Mouse (Mus musculus) megakaryocyte, adult 5-6 weeks (primary cell): Measurements from ENCODE around the gene Ksr1. TPM values are rescaled to one million over a fixed set of nuclear protein-coding genes. Genes with fewer than 3 reads are reported as not detected.

ENCODE experiments used
- ATAC-seq: 2 replicates; pipeline ENCODE4 v1.8.0; 2016; ENCODE audit warnings: mild to moderate bottlenecking, inconsistent platforms; ENCODE audit not compliant: poor library complexity, severe bottlenecking
- total RNA-seq, 2 experiments: library from RNA; stranded (forward) in 1 of 2; stranded (reverse) in 1 of 2; fragments of 153-499, 151-499 nt in 1 of 2; fragments of 221-1000, 200-1000 nt in 1 of 2; gene quantifications; 2 replicates each; pipeline versions ENCODE4 v1.2.3 to v1.2.4; 2015 to 2017

Gene Ksr1
- total RNA-seq, 2 experiments from 2014 or later: 6.4 to 10.8 TPM

DNA sequence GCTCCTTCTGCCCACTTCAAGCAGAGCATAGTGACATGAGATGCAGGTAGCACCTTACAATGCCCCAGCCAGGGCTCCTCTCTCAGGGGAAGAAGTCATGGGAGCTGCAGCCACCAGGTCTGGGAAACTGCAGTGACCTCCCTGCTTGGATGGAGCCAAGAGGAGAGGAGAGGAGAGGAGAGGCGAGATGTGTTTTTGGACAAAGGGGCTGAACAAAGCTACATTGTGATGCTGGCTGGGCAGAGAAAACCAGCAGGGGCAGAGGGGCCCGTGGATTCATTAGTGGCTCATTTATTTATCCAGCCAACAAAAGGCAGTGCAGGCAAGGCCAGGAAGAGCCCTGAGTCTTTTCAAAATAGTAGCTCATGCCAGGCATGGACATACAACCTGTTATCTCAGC is 50.5 kb downstream of the Ksr1 start:
- ATAC-seq: no peak

- no peak for ATAC-seq
Measured at GRCm38 (mm10) chr11:79094727-79095126, 51.5 kb downstream of the Ksr1 start.

GRCm38 (mm10) chr11:79093986-79094695 is 52.1 kb downstream of the Ksr1 start:
- no peak for ATAC-seq

DNA sequence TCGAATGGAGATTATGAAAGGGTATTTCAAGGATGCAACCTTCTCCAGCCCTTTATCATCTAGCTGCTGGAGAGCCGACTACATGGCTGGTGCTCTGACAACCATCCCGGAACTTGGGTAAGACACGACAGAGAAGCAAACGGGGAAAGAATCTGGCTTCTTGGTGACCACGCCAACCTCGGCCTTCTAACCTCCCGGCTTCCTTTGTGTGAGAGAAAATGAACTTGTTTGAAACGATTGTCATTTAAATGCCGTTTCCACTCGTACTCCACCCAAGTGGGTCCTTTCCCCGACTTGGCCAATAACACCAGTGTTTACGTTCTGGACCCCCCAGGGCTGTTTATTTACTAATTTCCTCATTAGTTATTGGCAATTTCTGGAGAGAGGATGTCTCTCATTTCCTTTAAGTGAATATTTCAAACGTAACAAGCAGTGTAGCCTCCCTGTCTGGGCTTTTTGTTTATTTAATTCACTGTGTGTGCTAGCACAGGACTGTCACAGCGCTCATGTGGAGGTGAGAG is 52.8 kb downstream of the Ksr1 start:
- ATAC-seq: no peak

GRCm38 (mm10) chr11:79092802-79093201 is 53.4 kb downstream of the Ksr1 start:
- ATAC-seq: no peak; the same call in 1 of the 2 replicates

GRCm38 (mm10) chr11:79092245-79092644 is 54.0 kb downstream of the Ksr1 start:
- ATAC-seq: no peak

DNA sequence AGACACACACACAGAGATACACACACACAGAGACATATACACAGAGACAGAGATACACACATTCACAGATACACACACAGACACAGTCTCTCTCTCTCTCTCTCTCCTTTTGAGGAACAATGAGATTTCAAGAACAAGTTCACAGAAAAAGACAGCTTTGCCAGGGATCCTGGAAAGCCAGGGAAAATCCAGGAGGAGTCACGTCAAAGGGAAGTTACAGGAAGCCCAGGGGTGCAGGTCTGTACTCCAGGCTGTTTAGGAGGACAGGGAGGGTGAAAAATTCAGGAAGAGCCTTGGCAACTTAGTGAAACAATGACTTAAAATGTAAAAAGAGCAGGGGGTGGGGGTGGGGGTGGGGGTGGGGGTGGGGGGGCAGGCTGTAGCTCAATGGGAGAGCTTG is 56.5 kb downstream of the Ksr1 start:
- no peak for ATAC-seq

GRCm38 (mm10) chr11:79089027-79089426 is 57.2 kb downstream of the Ksr1 start:
- ATAC-seq: no peak

- ATAC-seq: peak; percentile 48
Measured at GRCm38 (mm10) chr11:79088325-79088724, 57.9 kb downstream of the Ksr1 start.

- ATAC-seq: peak; percentile 65
Measured at GRCm38 (mm10) chr11:79087731-79088311, 58.4 kb downstream of the Ksr1 start.

DNA sequence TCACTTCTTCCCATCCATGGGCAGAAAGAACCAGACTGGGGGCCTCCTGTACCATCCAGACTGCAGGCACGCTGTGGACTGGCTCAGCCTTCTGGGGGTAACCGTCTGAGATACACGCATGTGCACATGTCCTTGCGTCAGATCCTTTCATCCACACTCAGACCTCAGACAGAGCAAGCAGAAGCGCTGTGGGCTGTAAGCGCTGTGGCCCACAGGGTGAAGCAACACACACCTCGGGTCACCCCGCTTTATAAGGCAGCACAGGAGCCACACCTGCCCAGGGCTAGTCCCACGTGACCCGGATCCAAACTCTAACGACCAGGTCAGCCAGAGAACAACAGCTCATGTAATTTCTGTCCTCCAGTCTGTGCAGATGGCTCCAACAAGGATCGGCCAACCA is 59.4 kb downstream of the Ksr1 start:
- peak; percentile 78 for ATAC-seq

DNA sequence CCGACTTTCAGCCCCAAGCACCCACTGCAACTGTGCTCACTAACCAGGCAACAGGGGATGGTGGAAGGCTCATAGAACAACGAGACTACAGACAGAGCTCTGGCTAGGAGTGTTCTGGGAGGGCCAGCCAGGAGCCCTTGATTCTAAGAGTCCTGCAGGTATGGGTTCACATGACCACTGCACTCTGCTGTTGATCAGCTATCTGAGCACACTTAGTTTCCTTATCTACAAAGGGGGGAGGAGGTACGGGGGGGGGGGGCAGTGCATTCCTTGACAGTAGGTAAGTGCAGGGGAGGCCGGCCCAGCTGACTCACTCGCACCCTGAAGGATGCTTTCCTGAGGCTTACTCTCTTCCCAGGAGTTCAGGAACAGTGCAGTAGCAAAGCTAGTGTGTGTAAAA is 61.1 kb downstream of the Ksr1 start:
- no peak for ATAC-seq

- no peak for ATAC-seq
Measured at GRCm38 (mm10) chr11:79083018-79083441, 63.2 kb downstream of the Ksr1 start.

- no peak for ATAC-seq
Measured at GRCm38 (mm10) chr11:79080965-79081891, 65.0 kb downstream of the Ksr1 start.

DNA sequence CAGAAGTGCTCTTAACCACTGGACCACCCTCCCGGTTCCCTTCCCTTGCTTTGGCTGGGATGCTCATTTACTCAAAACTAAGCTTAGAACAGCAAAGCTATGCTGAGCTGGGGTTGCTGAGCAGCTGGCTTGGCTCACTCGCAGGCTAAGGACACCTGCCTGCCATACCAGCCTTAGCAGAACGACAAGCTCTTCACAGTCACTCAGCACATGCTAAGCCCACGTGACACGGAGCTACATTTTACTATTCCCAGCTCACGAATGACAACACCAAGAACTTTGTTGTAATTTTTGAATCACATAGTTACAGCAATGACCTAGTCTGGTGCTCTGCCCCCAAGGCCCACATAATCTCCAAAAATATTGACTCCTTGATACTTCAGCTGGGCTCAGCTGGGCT is 66.1 kb downstream of the Ksr1 start:
- ATAC-seq: no peak

DNA sequence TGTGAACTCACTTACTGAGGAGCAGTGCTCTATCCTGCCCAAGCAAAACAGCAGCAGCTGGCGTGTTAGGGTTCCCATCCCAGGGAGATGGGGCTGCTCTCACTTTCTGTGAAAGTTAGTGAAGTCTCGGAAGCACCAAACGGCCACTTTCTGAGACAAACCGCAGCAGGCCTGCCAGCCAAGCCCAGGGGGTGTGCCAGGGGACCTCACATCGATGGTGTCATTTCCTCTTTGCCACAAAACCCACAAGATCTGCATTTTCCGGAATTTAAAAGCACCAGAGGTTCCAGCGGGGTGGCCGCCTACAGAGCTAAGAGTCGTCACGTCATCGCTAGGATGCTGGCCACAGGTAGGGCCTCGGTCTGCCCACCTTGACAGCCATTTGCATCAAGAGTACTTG is 69.7 kb downstream of the Ksr1 start:
- peak; percentile 92 for ATAC-seq

DNA sequence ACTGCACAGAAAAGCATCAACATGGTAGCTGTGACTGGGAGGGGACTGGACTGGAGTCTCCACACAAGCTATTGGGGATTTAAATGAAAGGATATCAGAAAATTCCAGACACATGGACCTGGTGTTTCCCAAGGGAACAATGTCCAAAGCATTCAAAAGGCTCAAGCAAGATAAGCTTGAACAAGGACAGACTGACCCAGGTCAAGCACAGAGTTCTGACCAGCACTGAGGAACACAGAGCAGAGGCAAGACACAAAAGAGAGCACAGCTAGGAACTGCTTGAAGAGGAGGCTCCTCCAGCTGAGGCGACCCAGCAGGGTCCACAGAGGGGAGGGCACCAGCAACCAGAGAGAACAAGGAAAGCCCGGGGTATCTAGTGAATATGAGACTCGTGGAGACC is 71.2 kb downstream of the Ksr1 start:
- no peak for ATAC-seq

DNA sequence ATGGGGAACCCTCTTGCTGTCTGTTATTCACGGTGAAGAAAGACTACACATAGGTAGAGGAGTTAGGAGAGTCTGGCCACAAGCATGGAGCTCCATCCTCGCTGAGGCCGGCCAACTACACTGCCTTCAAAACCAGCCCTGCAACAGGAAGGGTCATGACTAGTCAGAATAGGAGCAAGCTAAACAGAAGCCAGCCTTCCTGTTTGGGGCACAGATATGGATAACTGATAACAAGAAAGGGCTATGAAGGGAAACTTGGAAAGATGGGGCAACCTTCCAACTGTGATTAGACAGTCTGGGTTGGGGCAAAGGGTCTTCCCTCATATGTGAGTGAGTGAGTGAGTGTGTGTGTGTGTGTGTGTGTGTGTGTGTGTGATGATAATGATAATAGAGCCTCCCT is 71.6 kb downstream of the Ksr1 start:
- no peak for ATAC-seq

- no peak for ATAC-seq
Measured at GRCm38 (mm10) chr11:79073583-79073982, 72.6 kb downstream of the Ksr1 start.

DNA sequence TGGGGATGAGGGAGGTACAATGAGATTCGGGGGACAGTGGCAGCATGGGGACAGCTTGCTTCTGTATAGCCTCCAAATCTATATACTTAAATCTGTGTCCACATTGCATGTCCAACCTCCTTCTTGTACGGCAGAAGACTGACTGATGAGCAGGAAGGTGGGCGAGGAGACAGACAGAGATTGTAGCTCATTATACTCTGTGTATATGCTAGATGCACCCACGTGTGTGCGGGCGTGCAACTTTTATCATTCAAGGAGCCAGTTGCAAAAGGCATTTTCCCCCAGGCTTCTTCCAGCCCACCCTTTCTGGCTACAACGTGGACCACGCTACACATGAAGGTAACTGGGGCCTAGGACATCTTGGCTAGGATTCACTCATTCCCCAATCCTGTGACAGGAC is 74.1 kb downstream of the Ksr1 start:
- no peak for ATAC-seq
